Mouse (Mus musculus): Measurements from ENCODE around the gene A730061H03Rik.
A peak's percentile ranks its signal among the peaks of the same experiment; 100 is the strongest.

A730061H03Rik gene

DNA sequence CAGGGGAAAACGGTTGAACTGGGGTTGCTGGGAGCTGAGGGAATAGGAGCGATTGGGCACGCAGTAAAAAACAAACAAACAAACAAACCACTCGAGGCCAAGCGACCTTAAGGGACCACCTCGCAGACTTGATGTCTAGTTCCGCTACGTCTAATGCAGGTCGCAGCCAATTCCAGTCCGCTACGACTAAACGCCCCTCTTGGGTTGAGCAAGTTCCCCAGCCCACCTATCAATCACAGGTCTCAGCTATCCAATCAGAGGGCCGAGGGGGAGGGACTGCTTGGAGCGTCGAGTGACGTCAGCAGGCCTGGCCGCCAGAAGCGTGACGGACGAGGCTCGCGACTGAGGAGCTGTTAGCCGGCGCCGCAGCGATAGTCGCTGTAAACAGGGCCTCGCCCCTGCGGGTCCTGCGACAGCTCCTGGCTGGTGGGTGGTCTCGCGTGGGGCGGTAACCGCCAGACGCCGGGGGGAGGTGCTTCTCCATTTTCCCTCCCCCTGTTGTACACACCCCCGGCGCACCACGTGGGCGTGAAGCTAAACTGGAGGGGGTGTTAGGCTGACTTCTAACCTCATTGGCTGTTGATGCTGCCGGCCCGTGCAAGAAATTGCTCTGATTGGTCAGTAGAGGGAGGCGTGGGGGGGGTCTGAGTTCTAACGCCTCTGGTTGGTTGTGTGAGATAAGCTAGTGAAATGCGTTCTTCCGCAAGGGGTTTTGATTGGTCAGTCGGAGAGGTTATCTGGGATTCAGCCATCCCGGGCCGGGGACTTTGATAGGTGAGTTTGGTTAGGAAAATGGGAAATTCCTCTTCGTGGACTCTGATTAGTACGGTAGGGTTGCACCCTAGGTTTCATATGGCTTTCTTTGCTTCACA, at the start of gene A730061H03Rik:
A730061H03Rik (minus strand) TSS at position 205 of the 872 bp plus-strand sequence.
- DNase-seq (ENCODE audit: low spot score in 2 of 2) = peak; percentile 96 to 97

GRCm38 (mm10) chr14:55608339-55608738, 48.1 kb upstream of the A730061H03Rik start:
- no peak for DNase-seq (ENCODE audit: low spot score in 2 of 2)

- no peak for DNase-seq (ENCODE audit: low spot score in 2 of 2)
Observed at GRCm38 (mm10) chr14:55605743-55606459, 45.7 kb upstream of the A730061H03Rik start.

DNA sequence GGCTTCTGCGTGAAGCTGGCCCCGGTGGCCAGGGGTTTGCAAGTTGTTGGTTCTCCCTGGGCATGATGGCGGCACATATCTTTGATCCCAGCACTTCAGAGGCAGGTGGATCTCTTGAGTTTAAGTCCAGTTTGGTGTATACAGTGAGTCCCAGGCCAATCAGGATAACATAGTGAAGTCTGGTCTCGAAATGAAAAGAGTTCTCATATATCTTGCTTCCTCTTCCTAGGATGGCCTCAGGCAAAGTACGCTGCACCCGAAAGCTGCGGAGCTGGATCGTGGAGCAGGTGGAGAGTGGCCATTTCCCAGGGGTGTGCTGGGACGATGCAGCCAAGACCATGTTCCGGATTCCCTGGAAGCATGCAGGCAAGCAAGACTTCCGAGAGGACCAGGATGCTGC, 44.6 kb upstream of the A730061H03Rik start:
- no peak for DNase-seq (ENCODE audit: low spot score in 2 of 2)

DNA sequence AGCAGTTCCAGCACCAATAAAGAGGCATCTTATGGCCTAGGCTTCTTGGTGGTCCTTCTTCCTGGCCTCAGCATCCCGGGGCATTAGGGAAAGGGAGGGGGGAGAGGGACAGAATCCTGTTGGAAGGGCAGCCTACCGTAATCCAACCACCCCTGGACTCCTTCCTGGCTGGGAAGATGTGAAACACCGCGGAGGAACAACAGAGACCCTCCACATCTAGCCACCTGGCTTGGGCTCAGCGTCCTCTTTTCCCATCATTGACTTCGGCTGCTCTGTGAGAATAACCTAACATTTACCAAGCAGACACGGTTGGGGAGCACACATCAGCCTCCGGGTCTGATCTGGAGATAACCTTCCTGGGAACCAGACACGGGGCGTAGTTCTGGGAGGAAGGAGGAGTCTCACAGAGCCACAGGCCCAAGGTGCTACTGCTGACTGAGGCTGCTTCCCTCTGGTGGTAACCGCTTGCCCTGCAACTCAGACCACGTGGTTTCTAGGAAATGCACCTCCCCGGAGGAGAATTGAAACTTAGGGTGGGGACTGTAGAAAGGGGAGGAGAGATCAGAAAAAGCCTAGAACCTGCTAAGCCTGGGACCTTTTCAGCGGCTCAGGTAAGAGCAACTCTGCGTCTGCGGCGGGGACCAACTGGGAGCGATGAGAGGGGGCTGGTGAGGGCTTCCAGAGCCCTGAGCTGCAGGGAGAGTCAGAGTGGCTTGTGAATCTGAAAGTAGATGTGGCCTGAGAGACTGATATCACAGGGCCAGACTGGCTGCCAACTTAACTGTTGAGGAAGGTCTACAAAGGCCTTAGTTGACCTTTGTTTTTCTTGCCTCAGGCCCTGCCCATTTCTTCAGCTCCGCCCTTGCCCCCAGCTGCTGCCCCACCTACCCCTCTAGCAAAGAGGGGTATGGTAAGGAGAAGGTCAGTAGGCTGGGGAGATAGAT, 43.7 kb upstream of the A730061H03Rik start:
- peak; percentile 95 for DNase-seq (ENCODE audit: low spot score in 2 of 2)

DNA sequence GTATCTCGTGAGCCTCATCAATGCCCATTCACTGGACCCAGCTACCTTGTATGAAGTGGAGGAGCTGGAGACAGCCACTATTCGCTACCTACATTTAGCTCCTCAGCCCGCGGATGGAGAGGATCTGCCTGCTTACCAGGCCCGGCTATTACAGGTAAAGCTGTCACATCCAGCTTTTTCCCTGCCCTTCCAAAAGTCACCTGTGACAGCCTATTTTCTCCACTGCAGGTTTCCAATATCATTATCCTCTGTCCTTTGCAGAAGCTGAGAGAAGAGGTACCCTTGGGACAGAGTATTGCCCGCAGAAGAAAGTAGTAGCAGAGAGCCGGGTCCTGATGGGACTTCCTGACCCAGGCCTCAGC, 43.0 kb upstream of the A730061H03Rik start, which contains the start of gene Irf9:
Irf9 (plus strand) TSS at position 301 of the 362 bp plus-strand sequence.
- DNase-seq (ENCODE audit: low spot score in 2 of 2) = no peak

GRCm38 (mm10) chr14:55598521-55599390, 38.5 kb upstream of the A730061H03Rik start:
- no peak for DNase-seq (ENCODE audit: low spot score in 2 of 2)

- DNase-seq (ENCODE audit: low spot score in 2 of 2) = no peak
Observed at GRCm38 (mm10) chr14:55596036-55596690, 36.0 kb upstream of the A730061H03Rik start.

GRCm38 (mm10) chr14:55592226-55592625, 32.0 kb upstream of the A730061H03Rik start:
- DNase-seq (ENCODE audit: low spot score in 2 of 2) = no peak

GRCm38 (mm10) chr14:55591331-55591891, 31.2 kb upstream of the A730061H03Rik start, which contains the start of gene Rnf31:
Gene Rnf31, plus strand, starts transcription at chr14:55591708.
- DNase-seq (ENCODE audit: low spot score in 2 of 2) = peak; percentile 92 to 94

- peak; percentile 83 to 87 for DNase-seq (ENCODE audit: low spot score in 2 of 2)
Observed at GRCm38 (mm10) chr14:55590748-55591330, 30.6 kb upstream of the A730061H03Rik start, which contains the start of gene Psme2. Gene Psme2, minus strand, starts transcription at chr14:55591113.

DNA sequence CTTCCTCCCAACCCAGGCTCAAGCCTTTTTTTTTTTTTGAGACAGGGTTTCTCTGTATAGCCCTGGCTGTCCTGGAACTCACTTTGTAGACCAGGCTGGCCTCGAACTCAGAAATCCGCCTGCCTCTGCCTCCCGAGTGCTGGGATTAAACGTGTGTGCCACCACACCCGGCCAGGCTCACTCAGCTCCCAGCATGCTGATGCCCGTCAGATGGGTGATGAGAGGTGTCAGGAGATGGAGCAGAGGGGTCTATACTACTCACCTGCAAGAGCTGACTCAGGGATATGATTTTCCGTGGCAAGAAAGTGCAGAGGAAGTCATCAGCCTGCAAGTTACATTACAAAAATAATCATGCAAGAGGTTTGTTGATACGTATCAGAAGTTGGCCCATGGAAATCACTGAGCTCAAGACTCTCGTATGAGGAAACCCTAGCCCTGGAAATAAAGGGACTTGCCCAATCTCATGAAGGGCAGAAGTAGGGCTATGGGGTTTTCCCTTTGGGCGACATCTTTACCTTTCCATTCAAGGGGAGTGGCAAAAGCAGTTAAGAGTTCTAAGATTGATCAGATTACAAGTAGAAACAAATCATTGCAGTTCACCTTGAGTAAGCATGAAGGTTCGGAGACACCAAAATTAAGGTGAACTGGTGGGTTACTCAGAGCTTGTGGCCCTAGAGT, 29.7 kb upstream of the A730061H03Rik start:
- no peak for DNase-seq (ENCODE audit: low spot score in 2 of 2)

- no peak for DNase-seq (ENCODE audit: low spot score in 2 of 2)
Observed at GRCm38 (mm10) chr14:55589271-55589670, 29.1 kb upstream of the A730061H03Rik start.

DNA sequence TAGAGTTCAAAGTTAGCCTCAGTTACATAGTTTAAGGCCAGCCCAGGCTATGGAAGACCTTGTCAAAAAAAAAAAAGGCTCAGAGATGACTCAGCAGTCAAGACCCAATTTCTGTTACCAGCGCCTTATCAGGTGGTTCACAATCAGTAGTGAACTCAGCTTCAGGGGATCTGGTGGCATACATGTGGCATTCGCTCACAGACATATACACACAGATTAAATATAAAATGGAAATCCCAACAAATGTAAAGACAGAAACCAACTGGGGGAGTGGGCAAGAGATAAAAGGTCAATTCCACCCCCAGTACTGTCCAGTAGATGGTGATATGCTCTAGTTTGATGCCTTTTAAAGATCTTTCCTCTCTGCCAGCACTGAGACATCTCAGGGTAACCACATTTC, 25.9 kb upstream of the A730061H03Rik start:
- no peak for DNase-seq (ENCODE audit: low spot score in 2 of 2)

DNA sequence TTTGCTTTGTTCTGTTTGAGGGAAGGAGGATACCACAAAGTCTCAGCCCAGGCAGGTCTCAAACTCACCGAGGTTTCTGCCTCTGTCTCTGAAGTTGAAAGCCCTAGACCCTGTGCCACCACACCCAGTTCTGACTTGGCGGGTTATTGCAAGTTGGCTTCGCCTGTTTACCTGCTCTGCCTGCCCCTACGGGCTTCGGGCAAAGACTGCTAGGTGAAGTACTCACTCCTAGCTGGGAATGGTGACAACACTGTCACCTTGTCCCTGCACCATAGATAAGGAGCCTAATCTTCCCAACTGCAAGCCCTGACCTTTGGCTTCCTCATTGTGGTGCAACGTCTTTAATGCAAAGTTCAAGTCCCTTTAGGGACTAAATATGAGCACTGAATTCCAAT, 25.4 kb upstream of the A730061H03Rik start:
- no peak for DNase-seq (ENCODE audit: low spot score in 2 of 2)

GRCm38 (mm10) chr14:55584702-55585565, 24.7 kb upstream of the A730061H03Rik start, which contains the start of gene Emc9:
Gene Emc9, minus strand, starts transcription at chr14:55585302.
- DNase-seq (ENCODE audit: low spot score in 2 of 2) = peak; percentile 83 to 87

GRCm38 (mm10) chr14:55584303-55584701, 24.1 kb upstream of the A730061H03Rik start:
- no peak for DNase-seq (ENCODE audit: low spot score in 2 of 2)
